Mouse (Mus musculus) ES-Bruce4 (cell line): ENCODE measurements around the gene Pcdh9. TPM values are rescaled to one million over a fixed set of nuclear protein-coding genes. Genes with fewer than 3 reads are reported as not detected.

Experiments
- H3K27ac ChIP-seq: 2 replicates; pipeline ENCODE4 v1.5.1; 2012; ENCODE audit warnings: low read length, inconsistent platforms; ENCODE audit not compliant: insufficient read depth
- H3K27me3 ChIP-seq: 2 replicates; pipeline ENCODE4 v1.6.1; 2012; ENCODE audit warnings: mild to moderate bottlenecking, low read length, inconsistent platforms; ENCODE audit not compliant: control insufficient read depth, poor library complexity, insufficient read depth, severe bottlenecking
- H3K36me3 ChIP-seq: 2 replicates; pipeline ENCODE4 v1.6.1; 2012; ENCODE audit warnings: inconsistent platforms, mild to moderate bottlenecking, low read length, moderate library complexity; ENCODE audit not compliant: control insufficient read depth, poor library complexity, insufficient read depth, severe bottlenecking
- H3K4me1 ChIP-seq: one replicate; pipeline ENCODE4 v1.8.1; 2011; ENCODE audit warnings: low read length; ENCODE audit not compliant: control insufficient read depth, insufficient read depth
- H3K4me3 ChIP-seq: 2 replicates; pipeline ENCODE4 v1.5.1; 2011; ENCODE audit warnings: low read depth, mild to moderate bottlenecking, low read length
- H3K9ac ChIP-seq: 2 replicates; pipeline ENCODE4 v1.6.1; 2012; ENCODE audit warnings: low read depth, mild to moderate bottlenecking, inconsistent platforms; ENCODE audit not compliant: poor library complexity, severe bottlenecking
- H3K9me3 ChIP-seq: replicated peaks from 2 replicates; pipeline ENCODE4 v1.6.1; 2012; ENCODE audit warnings: mild to moderate bottlenecking, low read length, inconsistent platforms; ENCODE audit not compliant: control insufficient read depth, poor library complexity, insufficient read depth, severe bottlenecking
- CTCF ChIP-seq: IDR thresholded peaks from one replicate; pipeline ENCODE4 v1.8.1; 2011; ENCODE audit warnings: low read depth, low read length
- EP300 ChIP-seq: IDR thresholded peaks from 2 replicates; pipeline ENCODE4 v1.6.1; 2011; ENCODE audit warnings: low read depth, low read length; ENCODE audit not compliant: insufficient read depth
- POLR2A ChIP-seq: IDR thresholded peaks from one replicate; pipeline ENCODE4 v1.8.1; 2011; ENCODE audit warnings: low read length; ENCODE audit not compliant: insufficient read depth
- polyA plus RNA-seq: library from polyadenylated mRNA; stranded (reverse); fragments of >200 nt; gene quantifications from 2 replicates; pipeline ENCODE4 v1.2.4, GENCODE M21; 2011; ENCODE audit warnings: low read depth; ENCODE audit not compliant: missing spikeins, insufficient read depth, insufficient read length

Pcdh9 gene
- polyA plus RNA-seq, 1 experiment: 0.12 TPM

GRCm38 (mm10) chr14:93416752-93417151 is 473.7 kb downstream of the Pcdh9 start:
- H3K4me1 ChIP-seq: no peaks in the 10 kb centered on the region
- no peak overlapping the region for H3K4me3 ChIP-seq
- no peaks in the 10 kb centered on the region for H3K36me3 ChIP-seq
- H3K27me3 ChIP-seq: no peaks in the 10 kb centered on the region
- H3K9ac ChIP-seq: no peak overlapping the region
- no peak for TF ChIP-seq POLR2A
- no peak for TF ChIP-seq EP300
- TF ChIP-seq CTCF: no peak
- no peak overlapping the region for H3K27ac ChIP-seq
- H3K9me3 ChIP-seq: no peaks in the 10 kb centered on the region

GRCm38 (mm10) chr14:93415496-93415895 is 475.0 kb downstream of the Pcdh9 start:
- Histone ChIP-seq H3K27me3 (no peaks in the 10 kb centered on the region), H3K36me3 (no peaks in the 10 kb centered on the region)
- TF ChIP-seq EP300 (no peak), POLR2A (no peak), CTCF (no peak)

GRCm38 (mm10) chr14:93409314-93409713 is 481.2 kb downstream of the Pcdh9 start:
- no peaks in the 10 kb centered on the region for H3K27me3 ChIP-seq
- H3K9me3 ChIP-seq: no peaks in the 10 kb centered on the region
- no peaks in the 10 kb centered on the region for H3K36me3 ChIP-seq
- no peak overlapping the region for H3K9ac ChIP-seq
- H3K27ac ChIP-seq: no peak overlapping the region
- H3K4me3 ChIP-seq: no peak overlapping the region
- no peak for TF ChIP-seq CTCF
- no peak for TF ChIP-seq EP300
- no peak for TF ChIP-seq POLR2A
- H3K4me1 ChIP-seq: no peaks in the 10 kb centered on the region

More at GRCm38 (mm10) chr14:93415496-93415895, 475.0 kb downstream of the Pcdh9 start:
- Histone ChIP-seq H3K4me3 (no peak overlapping the region), H3K27ac (no peak overlapping the region), H3K4me1 (no peaks in the 10 kb centered on the region), H3K9me3 (no peaks in the 10 kb centered on the region), H3K9ac (no peak overlapping the region)

- H3K4me1 ChIP-seq: no peaks in the 10 kb centered on the region
- no peak overlapping the region for H3K9ac ChIP-seq
- no peaks in the 10 kb centered on the region for H3K9me3 ChIP-seq
- no peak overlapping the region for H3K27ac ChIP-seq
- no peaks in the 10 kb centered on the region for H3K27me3 ChIP-seq
- H3K4me3 ChIP-seq: no peak overlapping the region
- no peak for TF ChIP-seq EP300
- no peak for TF ChIP-seq CTCF
- no peak for TF ChIP-seq POLR2A
- no peaks in the 10 kb centered on the region for H3K36me3 ChIP-seq
Observed at GRCm38 (mm10) chr14:93407747-93408146, 482.7 kb downstream of the Pcdh9 start.

GRCm38 (mm10) chr14:93385090-93385489 is 505.4 kb downstream of the Pcdh9 start:
- Histone ChIP-seq H3K27me3 (no peaks in the 10 kb centered on the region), H3K4me1 (no peaks in the 10 kb centered on the region), H3K36me3 (no peaks in the 10 kb centered on the region), H3K9me3 (no peaks in the 10 kb centered on the region), H3K9ac (no peak overlapping the region), H3K4me3 (no peak overlapping the region), H3K27ac (no peak overlapping the region)
- TF ChIP-seq EP300 (no peak), CTCF (no peak), POLR2A (no peak)

GRCm38 (mm10) chr14:93381163-93381562 is 509.3 kb downstream of the Pcdh9 start:
- Histone ChIP-seq H3K9me3 (no peaks in the 10 kb centered on the region), H3K9ac (no peak overlapping the region), H3K36me3 (no peaks in the 10 kb centered on the region), H3K4me1 (no peaks in the 10 kb centered on the region), H3K27me3 (no peaks in the 10 kb centered on the region), H3K4me3 (no peak overlapping the region), H3K27ac (no peak overlapping the region)
- TF ChIP-seq CTCF (no peak), POLR2A (no peak), EP300 (no peak)
